In the genomic region with DNA sequence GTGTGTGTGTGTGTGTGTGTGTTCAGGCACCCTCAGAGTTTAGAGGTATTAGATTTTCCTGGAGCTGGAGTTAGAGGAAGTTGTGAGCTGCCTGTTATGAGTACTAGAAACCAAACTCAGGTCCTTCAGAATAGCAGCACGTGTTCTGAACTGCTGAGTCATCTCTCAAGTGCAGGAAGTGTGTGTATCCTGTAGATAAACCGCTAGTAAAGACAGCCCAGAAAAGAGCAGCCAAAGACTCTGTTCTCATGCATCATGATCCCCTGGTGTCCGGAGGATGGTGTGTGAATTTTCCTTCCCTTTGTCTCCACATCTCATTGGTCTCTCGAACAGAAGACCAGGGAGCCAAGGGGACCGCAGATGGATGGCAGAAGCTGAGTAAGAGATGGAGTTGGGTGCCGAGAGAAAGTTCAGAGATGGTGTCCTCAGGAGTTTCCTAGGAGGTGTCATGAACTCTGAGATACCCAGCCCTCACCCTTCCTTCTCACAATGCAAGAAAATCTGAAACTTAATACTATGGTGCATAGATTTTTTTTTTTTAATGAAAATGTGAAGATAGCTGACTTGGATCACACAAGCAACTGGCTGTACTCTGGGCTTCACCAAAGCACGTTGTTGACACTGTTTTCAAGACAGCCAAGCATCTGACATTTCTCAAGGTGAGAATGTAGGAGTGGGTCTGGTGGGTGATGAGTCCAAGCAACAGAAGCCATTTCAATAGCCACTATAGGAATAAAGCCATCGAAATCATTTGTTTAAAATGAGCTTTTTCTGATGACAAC, we compare ENCODE assay signal across 9 mouse cellular contexts. TPM values are rescaled to one million over a fixed set of nuclear protein-coding genes. Genes with fewer than 3 reads are reported as not detected.
A peak's percentile ranks its signal among the peaks of the same experiment; 100 is the strongest.
DNase-seq lines count a peak whose midpoint lies in the region; ATAC-seq and TF ChIP-seq lines count a peak whose summit lies in the region.
"Had no signal": no experiment of that assay in that cellular context is flagged by ENCODE, and none has a peak within 500 bp of the region (broad histone marks: within the 10 kb centered on the region; RNA-seq: fewer than 3 reads in every experiment).

No protein-coding gene starts in this region.

- TF ChIP-seq POLR2A in myocyte (IDR thresholded peaks at IDR 0.05; ENCODE audit: insufficient read length, low read depth), result no peak

- no peak overlapping the region for H3K4me2 ChIP-seq in intestine, embryonic 15.5 days (replicated peaks)
- H3K4me2 ChIP-seq in myocyte (ENCODE audit: low read depth), result peak overlapping the region; percentile 27

- H3K9ac ChIP-seq in intestine, embryonic 15.5 days, result no peak overlapping the region

- H3K9me3 ChIP-seq in G1E (replicated peaks), result no peaks in the 10 kb centered on the region
- no peaks in the 10 kb centered on the region for H3K9me3 ChIP-seq in intestine, embryonic 15.5 days
- H3K9me3 ChIP-seq in limb, embryonic 10.5 days (replicated peaks), result no peaks in the 10 kb centered on the region
- H3K9me3 ChIP-seq in midbrain, embryonic 10.5 days (replicated peaks), result no peaks in the 10 kb centered on the region

- peaks cover 41% of the 10 kb centered on the region for H3K4me1 ChIP-seq in G1E (ENCODE audit: insufficient read depth, low read depth, low read length)
- H3K4me1 ChIP-seq in intestine, embryonic 15.5 days (replicated peaks), result no peaks in the 10 kb centered on the region
- H3K4me1 ChIP-seq in limb, embryonic 10.5 days, result no peaks in the 10 kb centered on the region
- H3K4me1 ChIP-seq in midbrain, embryonic 10.5 days, result no peaks in the 10 kb centered on the region

- 61% methylated on average over 8 of the region's 8 CpGs for WGBS in intestine, embryonic 15.5 days
- 83% methylated on average over 8 of the region's 8 CpGs for WGBS in limb, embryonic 10.5 days
- WGBS in midbrain, embryonic 10.5 days, result 83% methylated on average over 8 of the region's 8 CpGs

- ATAC-seq in G1E (ENCODE audit: extremely low read depth, insufficient number of reproducible peaks, low FRiP score, poor library complexity, severe bottlenecking), result peak; percentile 97
- ATAC-seq in intestine, embryonic 15.5 days, result peak; percentile 77; the same call in 1 of the 2 replicates

- peak overlapping the region; percentile 50; the same call in 1 of the 2 replicates for H3K4me3 ChIP-seq in G1E (ENCODE audit: low read depth, low read length)
- no peak overlapping the region for H3K4me3 ChIP-seq in intestine, embryonic 15.5 days (replicated peaks)
- H3K4me3 ChIP-seq in myocyte, result no peak overlapping the region
- H3K4me3 ChIP-seq in limb, embryonic 10.5 days, result no peak overlapping the region
- no peak overlapping the region for H3K4me3 ChIP-seq in midbrain, embryonic 10.5 days

- H3K27me3 ChIP-seq in G1E (ENCODE audit: insufficient read depth, low read length), result no peaks in the 10 kb centered on the region
- H3K27me3 ChIP-seq in intestine, embryonic 15.5 days (replicated peaks), result no peaks in the 10 kb centered on the region
- no peaks in the 10 kb centered on the region for H3K27me3 ChIP-seq in myocyte (ENCODE audit: control insufficient read depth, insufficient read depth, insufficient read length)
- H3K27me3 ChIP-seq in limb, embryonic 10.5 days (ENCODE audit: low read depth, poor library complexity, severe bottlenecking), result no peaks in the 10 kb centered on the region
- no peaks in the 10 kb centered on the region for H3K27me3 ChIP-seq in midbrain, embryonic 10.5 days (ENCODE audit: low read depth, poor library complexity, severe bottlenecking)

- H3ac ChIP-seq in myocyte (ENCODE audit: control insufficient read depth, insufficient read length), result no peak overlapping the region

- no peak overlapping the region for H3K27ac ChIP-seq in intestine, embryonic 15.5 days
- H3K27ac ChIP-seq in limb, embryonic 10.5 days, result no peak overlapping the region
- H3K27ac ChIP-seq in midbrain, embryonic 10.5 days (replicated peaks), result no peak overlapping the region

- H3K36me3 ChIP-seq in G1E (replicated peaks) (peaks cover 4% of the 10 kb centered on the region), myocyte (ENCODE audit: control insufficient read depth, insufficient read depth) (no peaks in the 10 kb centered on the region)
- no peaks in the 10 kb centered on the region for H3K36me3 ChIP-seq in intestine, embryonic 15.5 days
- no peaks in the 10 kb centered on the region for H3K36me3 ChIP-seq in limb, embryonic 10.5 days
- no peaks in the 10 kb centered on the region for H3K36me3 ChIP-seq in midbrain, embryonic 10.5 days

- no peak for TF ChIP-seq CTCF in G1E (IDR thresholded peaks at IDR 0.05; ENCODE audit: low read depth, low read length)

- no peaks in the 10 kb centered on the region for H3K79me2 ChIP-seq in myocyte (ENCODE audit: control insufficient read depth, insufficient read depth)

- peak; percentile 72 for DNase-seq in G1E (ENCODE audit: low spot score)
- DNase-seq in c-Kit-positive CD71-positive TER-119-positive erythroid progenitor cells, embryonic 14.5 days (ENCODE audit: low spot score), result peak; percentile 88
- DNase-seq in cerebellum, adult 11 months, result no peak
- no peak for DNase-seq in limb, embryonic 10.5 days (ENCODE audit: low spot score)
- no peak for DNase-seq in midbrain, embryonic 10.5 days (ENCODE audit: low spot score)
- no peak for DNase-seq in urinary bladder, postnatal 25 days (ENCODE audit: low spot score)

TF ChIP-seq in myocyte, 11 proteins besides CTCF, POLR2A, EP300 and RAD21:
- TF ChIP-seq REST (IDR thresholded peaks at IDR 0.05; ENCODE audit: insufficient read depth, insufficient read length), result no peak
- TF ChIP-seq USF1 (IDR thresholded peaks at IDR 0.05; ENCODE audit: low read depth), result peak; percentile 78
TF ChIP-seq in myocyte: peak in this region for 1.

RNA-seq across cellular contexts. Expression of a gene that starts 27.3 kb away (rescaled TPM):
- total RNA-seq in G1E (2014; fragmentation: Nextera tagmentation), result 170 and 206 TPM in 2 replicates
- total RNA-seq in G1E (2017), result 268 and 329 TPM in 2 replicates
- 15.5 and 18.5 TPM in 2 replicates for polyA plus RNA-seq in G1E (2012)
- polyA plus RNA-seq in intestine, embryonic 15.5 days (2015; fragmentation: Nextera tagmentation; extraction: Ambion mirVana), result 89.1 and 101 TPM in 2 replicates
- polyA plus RNA-seq in myocyte (2012; fragmentation: generic; extraction: Trizol), result 87.4 TPM
- polyA plus RNA-seq in limb, embryonic 10.5 days (2016; fragmentation: Nextera tagmentation; extraction: Ambion mirVana), result 116 and 133 TPM in 2 replicates
- polyA plus RNA-seq in midbrain, embryonic 10.5 days (2016; fragmentation: Nextera tagmentation; extraction: Ambion mirVana), result 153 and 183 TPM in 2 replicates

RNA-seq across cellular contexts. Expression of a gene that starts 50.1 kb away (rescaled TPM):
- total RNA-seq in G1E (2014; fragmentation: Nextera tagmentation) (0.10 TPM in 1 of 2 replicates, not detected in the other), G1E (2017) (0.05 and 0.06 TPM in 2 replicates)
- polyA plus RNA-seq in G1E (2012) (not detected in 2 replicates), myocyte (2012; fragmentation: generic; extraction: Trizol) (not detected)
- not detected in 2 replicates for polyA plus RNA-seq in intestine, embryonic 15.5 days (2015; fragmentation: Nextera tagmentation; extraction: Ambion mirVana)
- not detected in 2 replicates for polyA plus RNA-seq in limb, embryonic 10.5 days (2016; fragmentation: Nextera tagmentation; extraction: Ambion mirVana)
- polyA plus RNA-seq in midbrain, embryonic 10.5 days (2016; fragmentation: Nextera tagmentation; extraction: Ambion mirVana), result not detected in 2 replicates
- total RNA-seq: neutrophil, adult 5-6 weeks had no signal

Comparison
In these comparisons a context has a peak if more than half of its experiments do, and no peak if none do; other contexts are left out.
1. DNase-seq: peak in G1E (single experiment) and c-Kit-positive CD71-positive TER-119-positive erythroid progenitor cells, embryonic 14.5 days (single experiment); none in cerebellum, adult 11 months (single experiment), limb, embryonic 10.5 days (single experiment), midbrain, embryonic 10.5 days (single experiment) and urinary bladder, postnatal 25 days (single experiment).